Mouse (Mus musculus) heart, embryonic 14.5 days (tissue): ENCODE results near the gene Cyb5rl. TPM values are rescaled to one million over a fixed set of nuclear protein-coding genes. Genes with fewer than 3 reads are reported as not detected.
A peak's percentile ranks its signal among the peaks of the same experiment; 100 is the strongest.

Experiments used
- ATAC-seq: fragments of 200-750 bp; cut with Nextera tagmentation; 2 replicates; pipeline ENCODE4 v1.8.0; 2017; ENCODE audit warnings: low read depth, moderate TSS enrichment; ENCODE audit not compliant: insufficient number of reproducible peaks, insufficient read depth, low FRiP score
- H3K27ac ChIP-seq, 2 experiments: fragments of 200-500 bp in 1 of 2; fragments of 300-500 bp in 1 of 2; sonication (generic) in 1 of 2; replicated peaks in 1 of 2; 2 replicates each; pipeline ENCODE4 v1.5.1; 2012 to 2014; ENCODE audit warnings: low read depth in 2 of 2, low read length in 2 of 2, control low read depth in 1 of 2, mild to moderate bottlenecking in 1 of 2, mixed read lengths in 1 of 2; ENCODE audit not compliant: control insufficient read depth in 1 of 2, insufficient read depth in 1 of 2
- H3K27me3 ChIP-seq: fragments of 300-500 bp; sonication (generic); 2 replicates; pipeline ENCODE4 v1.6.1; 2014; ENCODE audit warnings: mild to moderate bottlenecking, low read length, control low read depth; ENCODE audit not compliant: control insufficient read depth, insufficient read depth
- H3K36me3 ChIP-seq: fragments of 300-500 bp; sonication (generic); 2 replicates; pipeline ENCODE4 v1.6.1; 2014; ENCODE audit warnings: mild to moderate bottlenecking, control low read depth, low read length, mixed read lengths; ENCODE audit not compliant: control insufficient read depth, insufficient read depth
- H3K4me1 ChIP-seq, 2 experiments: fragments of 200-500 bp in 1 of 2; fragments of 300-500 bp in 1 of 2; sonication (generic) in 1 of 2; 2 replicates each; pipeline ENCODE4 v1.6.1; 2012 to 2014; ENCODE audit warnings: low read length in 2 of 2, control low read depth in 1 of 2, mixed read lengths in 1 of 2; ENCODE audit not compliant: control insufficient read depth in 2 of 2, insufficient read depth in 2 of 2
- H3K4me2 ChIP-seq: fragments of 300-500 bp; sonication (generic); 2 replicates; pipeline ENCODE4 v1.6.1; 2014; ENCODE audit warnings: mild to moderate bottlenecking, low read length
- H3K4me3 ChIP-seq, 2 experiments: fragments of 200-500 bp in 1 of 2; fragments of 300-500 bp in 1 of 2; sonication (generic) in 1 of 2; 2 replicates each; pipeline ENCODE4 v1.5.1; 2012 to 2014; ENCODE audit warnings: low read length in 2 of 2, mild to moderate bottlenecking in 2 of 2, control low read depth in 1 of 2, low read depth in 1 of 2, moderate library complexity in 1 of 2; ENCODE audit not compliant: control insufficient read depth in 1 of 2, insufficient read depth in 1 of 2
- H3K9ac ChIP-seq: fragments of 300-500 bp; sonication (generic); 2 replicates; pipeline ENCODE4 v1.6.1; 2014; ENCODE audit warnings: mild to moderate bottlenecking, low read length
- H3K9me3 ChIP-seq: fragments of 300-500 bp; sonication (generic); 2 replicates; pipeline ENCODE4 v1.6.1; 2016; ENCODE audit warnings: low read length, control low read depth; ENCODE audit not compliant: control insufficient read depth
- WGBS: fragments of 180-500 bp; shearing (Covaris S2); extraction: QIAGEN DNeasy Blood & Tissue Kit; methylation state at CpG from one replicate; pipeline ENCODE4 v1.1.7; 2014; 5-methylcytosine and 5-hydroxymethylcytosine counted together
- polyA plus RNA-seq: library from polyadenylated mRNA; unstranded; fragments of >200 nt; fragmentation: Nextera tagmentation; extraction: Ambion mirVana; gene quantifications from 2 replicates; pipeline ENCODE4 v1.2.1, GENCODE M21; 2014

Cyb5rl gene
- polyA plus RNA-seq, 1 experiment from 2014 or later = 5.1 TPM

DNA sequence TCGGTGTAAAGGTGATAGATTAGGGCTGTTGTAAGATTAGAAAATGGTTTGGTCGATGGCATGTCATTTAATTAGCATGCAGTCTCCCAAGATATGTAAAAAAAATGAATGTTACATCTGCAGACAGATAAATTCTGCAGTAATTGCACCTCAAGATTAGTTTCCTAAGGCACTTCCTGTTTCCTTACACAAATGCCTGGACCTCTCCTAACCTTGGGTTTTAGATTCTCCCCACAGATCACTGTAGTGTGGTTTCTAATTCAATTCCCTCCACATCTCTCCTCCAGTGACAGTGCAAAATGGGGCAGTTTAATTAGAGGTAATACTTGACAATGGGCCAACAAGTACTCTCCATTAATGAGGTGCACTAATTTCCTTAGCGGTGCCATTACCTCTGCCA lies 3.6 kb upstream of the Cyb5rl start:
- ATAC-seq = no peak
- 72% methylated on average over 3 of the region's 3 CpGs for WGBS
- Histone ChIP-seq H3K4me3 (no peak overlapping the region), H3K4me2 (no peak overlapping the region), H3K36me3 (peaks cover 63% of the 10 kb centered on the region), H3K4me1 (peaks cover 2 to 12% of the 10 kb centered on the region in 2 experiments; a peak in 2 of 4 replicates), H3K27me3 (no peaks in the 10 kb centered on the region), H3K9ac (no peak overlapping the region), H3K9me3 (no peaks in the 10 kb centered on the region), H3K27ac (no peak overlapping the region)

DNA sequence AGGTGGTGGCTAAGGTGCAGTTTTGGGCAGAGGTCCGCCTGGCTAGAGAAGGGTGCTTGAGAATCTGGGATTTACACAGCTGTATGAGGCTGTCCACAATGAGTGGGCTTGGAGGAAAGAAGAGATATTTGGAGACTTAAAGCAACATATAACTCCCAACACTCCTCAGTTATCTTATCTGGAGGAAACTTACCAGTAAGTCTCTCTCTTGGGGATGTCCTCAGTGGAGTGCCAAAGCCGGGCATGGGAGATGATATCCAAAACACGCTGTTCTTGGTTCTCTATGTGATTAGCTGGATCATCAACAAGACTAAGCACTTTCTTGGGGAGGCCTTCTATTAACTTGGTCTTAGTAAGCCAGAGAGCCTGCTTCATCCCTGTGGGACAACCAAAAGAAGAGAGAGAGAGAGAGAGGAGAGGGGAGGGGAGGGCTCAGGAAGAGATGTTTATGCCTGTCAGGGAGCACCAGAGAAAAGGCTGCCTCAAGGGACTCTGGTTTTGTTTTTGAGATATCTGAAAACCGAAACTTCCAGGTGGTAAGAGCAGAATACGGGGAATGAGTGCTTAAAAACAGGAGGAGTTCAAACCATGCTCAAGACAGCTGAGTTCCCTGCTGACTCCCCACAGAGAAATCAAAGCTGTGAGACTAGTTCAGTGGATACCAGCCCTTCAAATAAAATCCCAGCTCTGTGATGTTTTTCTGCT lies 2.2 kb upstream of the Cyb5rl start:
- Histone ChIP-seq H3K4me1 (peaks cover 2 to 12% of the 10 kb centered on the region in 2 experiments; a peak in 2 of 4 replicates), H3K9me3 (no peaks in the 10 kb centered on the region), H3K27ac (no peak overlapping the region), H3K36me3 (peaks cover 50% of the 10 kb centered on the region), H3K4me3 (no peak overlapping the region), H3K27me3 (0 out of 2 replicates have a peak, but pooled peaks cover 5% of the 10 kb centered on the region), H3K9ac (no peak overlapping the region), H3K4me2 (no peak overlapping the region)
- 83% methylated on average over 5 of the region's 5 CpGs for WGBS
- no peak for ATAC-seq

DNA sequence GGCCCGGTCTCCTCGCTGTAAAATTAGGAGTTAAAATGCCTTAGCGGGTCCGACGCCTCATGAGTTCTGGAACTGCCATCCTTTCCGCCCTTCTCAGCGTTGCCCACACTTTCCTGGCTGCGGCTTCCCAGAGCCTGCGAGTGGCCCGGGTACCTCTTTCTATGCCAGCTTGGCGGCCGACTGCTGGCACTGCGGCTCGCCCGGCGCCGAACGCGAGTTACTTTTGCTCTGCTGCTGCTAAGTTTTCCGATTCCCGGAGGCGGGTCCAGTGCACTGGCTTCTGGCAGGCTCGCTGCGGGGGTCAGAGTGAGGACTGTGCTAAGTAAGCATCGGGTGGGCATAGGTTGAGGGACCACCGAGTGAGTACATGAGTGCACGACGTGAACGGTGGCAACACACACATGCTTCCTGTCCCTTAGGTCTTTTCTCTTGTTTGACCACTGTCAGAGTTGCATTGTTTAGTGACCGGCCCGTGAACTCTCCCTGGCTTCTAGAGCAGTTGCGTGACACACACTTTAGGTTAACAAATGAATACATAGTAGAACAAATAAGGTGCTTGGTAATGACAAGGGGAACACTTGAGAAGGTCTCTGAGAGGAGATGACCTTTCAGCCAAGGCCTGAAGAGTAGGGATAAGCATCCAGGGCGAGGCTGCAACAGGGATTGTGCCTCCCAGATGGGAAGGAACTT lies 508 bp downstream of the Cyb5rl start:
- no peaks in the 10 kb centered on the region for H3K9me3 ChIP-seq
- peak overlapping the region; percentile 63 to 73 for H3K4me3 ChIP-seq
- H3K27me3 ChIP-seq = 0 out of 2 replicates have a peak, but pooled peaks cover 5% of the 10 kb centered on the region
- H3K27ac ChIP-seq = no peak overlapping the region
- H3K36me3 ChIP-seq = peaks cover 22% of the 10 kb centered on the region
- peak overlapping the region; percentile 75 for H3K9ac ChIP-seq
- 3% methylated on average over 33 of the region's 33 CpGs for WGBS
- ATAC-seq = peak; percentile 7; the same call in 1 of the 2 replicates
- H3K4me1 ChIP-seq = peaks cover 2 to 12% of the 10 kb centered on the region in 2 experiments; a peak in 2 of 4 replicates
- H3K4me2 ChIP-seq = peak overlapping the region; percentile 85

DNA sequence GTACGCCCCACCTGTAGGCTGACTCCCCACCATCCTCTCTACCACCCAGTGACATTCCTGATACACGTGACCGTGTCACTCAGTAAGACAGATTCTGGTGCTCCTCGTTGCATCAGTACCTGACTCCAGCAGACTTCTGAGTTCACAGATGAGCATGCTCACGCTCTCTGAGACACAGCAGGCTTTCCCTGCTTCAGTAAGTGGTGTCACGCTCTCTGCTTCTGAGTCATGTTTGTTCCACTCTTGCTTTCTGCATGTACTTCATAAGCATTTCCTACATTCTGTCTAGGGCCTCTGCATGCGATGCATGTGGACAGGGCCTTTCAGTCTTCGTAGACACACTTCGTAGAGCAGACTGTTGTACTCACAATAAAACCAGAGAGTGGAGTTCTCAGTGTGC lies 5.6 kb downstream of the Cyb5rl start:
- Histone ChIP-seq H3K4me2 (no peak overlapping the region), H3K27ac (no peak overlapping the region), H3K9ac (no peak overlapping the region), H3K36me3 (no peaks in the 10 kb centered on the region), H3K9me3 (no peaks in the 10 kb centered on the region), H3K27me3 (0 out of 2 replicates have a peak, but pooled peaks cover 5% of the 10 kb centered on the region), H3K4me1 (peaks cover 6 to 8% of the 10 kb centered on the region in 2 experiments; a peak in 2 of 4 replicates), H3K4me3 (no peak overlapping the region)
- 80% methylated on average over 9 of the region's 9 CpGs for WGBS
- no peak for ATAC-seq

DNA sequence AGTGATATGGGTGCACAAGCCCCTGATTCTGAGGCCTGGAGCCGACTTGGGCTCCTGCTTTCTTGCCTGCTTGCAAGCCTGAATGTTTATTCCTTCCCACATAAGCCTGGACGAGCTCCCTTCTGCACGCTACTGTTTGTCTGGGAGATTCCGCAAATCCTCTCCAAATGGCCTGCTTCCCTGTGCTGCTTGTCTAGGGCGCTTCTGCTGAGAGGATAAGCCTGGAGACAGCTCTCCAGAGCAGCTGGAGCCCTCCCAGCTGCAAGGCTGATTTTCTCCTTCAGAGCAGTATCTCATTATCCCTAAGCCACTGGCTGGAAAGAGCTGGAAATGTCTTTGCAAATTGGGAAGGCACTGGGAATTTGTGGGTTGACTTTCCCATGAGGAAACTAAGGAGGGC lies 8.7 kb downstream of the Cyb5rl start:
- Histone ChIP-seq H3K36me3 (no peaks in the 10 kb centered on the region), H3K4me2 (no peak overlapping the region), H3K9ac (no peak overlapping the region), H3K4me1 (peaks cover 15 to 18% of the 10 kb centered on the region in 2 experiments), H3K27me3 (no peaks in the 10 kb centered on the region), H3K4me3 (no peak overlapping the region), H3K27ac (no peak overlapping the region), H3K9me3 (no peaks in the 10 kb centered on the region)
- 54% methylated on average over 5 of the region's 5 CpGs for WGBS
- ATAC-seq = no peak

- H3K4me3 ChIP-seq = no peak overlapping the region
- no peak for ATAC-seq
- H3K27me3 ChIP-seq = no peaks in the 10 kb centered on the region
- no peaks in the 10 kb centered on the region for H3K36me3 ChIP-seq
- H3K4me1 ChIP-seq = peaks cover 18 to 19% of the 10 kb centered on the region in 2 experiments
- H3K4me2 ChIP-seq = no peak overlapping the region
- no peak overlapping the region for H3K27ac ChIP-seq
- H3K9ac ChIP-seq = no peak overlapping the region
- WGBS = 80% methylated on average over 4 of the region's 4 CpGs
- no peaks in the 10 kb centered on the region for H3K9me3 ChIP-seq
Measured at GRCm38 (mm10) chr4:107078894-107079293, 12.1 kb downstream of the Cyb5rl start.

- Histone ChIP-seq H3K4me1 (peaks cover 22 to 25% of the 10 kb centered on the region in 2 experiments), H3K4me2 (no peak overlapping the region), H3K36me3 (no peaks in the 10 kb centered on the region), H3K9me3 (no peaks in the 10 kb centered on the region), H3K9ac (no peak overlapping the region), H3K4me3 (no peak overlapping the region), H3K27me3 (no peaks in the 10 kb centered on the region), H3K27ac (no peak overlapping the region)
- ATAC-seq = no peak
Measured at GRCm38 (mm10) chr4:107079716-107080115, 12.9 kb downstream of the Cyb5rl start.
